Mouse (Mus musculus) megakaryocyte progenitor cell, adult 5-6 weeks (primary cell): ENCODE results near the gene Rag1. TPM values are rescaled to one million over a fixed set of nuclear protein-coding genes. Genes with fewer than 3 reads are reported as not detected.

Source experiments
- ATAC-seq: replicated peaks from 2 replicates; pipeline ENCODE4 v1.8.0; 2016; ENCODE audit warnings: mild to moderate bottlenecking, moderate TSS enrichment, inconsistent platforms; ENCODE audit not compliant: poor library complexity
- total RNA-seq, 2 experiments: library from RNA; stranded (forward) in 1 of 2; stranded (reverse) in 1 of 2; fragments of 157-497, 149-512 nt in 1 of 2; fragments of 200-1000 nt in 1 of 2; gene quantifications; 2 replicates each; pipeline versions ENCODE4 v1.2.3 to v1.2.4; 2015 to 2017

Gene Rag1
- total RNA-seq, 2 experiments from 2014 or later: 0.07 TPM; not detected in 1

DNA sequence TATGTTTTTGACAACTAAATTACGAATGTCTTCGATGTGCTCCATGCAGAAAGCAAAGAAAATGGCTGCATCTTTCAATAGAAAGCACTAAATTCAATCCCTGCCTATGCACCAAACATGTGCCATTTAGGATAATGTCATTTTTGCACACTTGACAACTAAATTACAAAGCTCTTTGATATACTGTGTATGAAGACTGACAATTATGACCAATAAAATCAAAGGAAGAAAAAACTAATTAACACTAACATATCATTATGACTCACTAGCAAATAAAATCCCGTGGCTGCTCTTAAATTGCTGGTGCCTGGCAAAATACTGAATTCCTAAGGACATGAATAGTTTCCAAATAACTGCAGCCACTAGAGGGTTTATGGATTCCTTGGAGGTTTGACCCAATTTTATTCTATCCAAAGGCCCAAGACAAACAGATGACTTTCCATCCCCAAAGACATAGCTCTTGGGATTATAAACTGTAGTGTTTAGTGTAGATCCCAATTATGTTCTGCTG, 9.4 kb downstream of the Rag1 start:
- ATAC-seq: no peak

DNA sequence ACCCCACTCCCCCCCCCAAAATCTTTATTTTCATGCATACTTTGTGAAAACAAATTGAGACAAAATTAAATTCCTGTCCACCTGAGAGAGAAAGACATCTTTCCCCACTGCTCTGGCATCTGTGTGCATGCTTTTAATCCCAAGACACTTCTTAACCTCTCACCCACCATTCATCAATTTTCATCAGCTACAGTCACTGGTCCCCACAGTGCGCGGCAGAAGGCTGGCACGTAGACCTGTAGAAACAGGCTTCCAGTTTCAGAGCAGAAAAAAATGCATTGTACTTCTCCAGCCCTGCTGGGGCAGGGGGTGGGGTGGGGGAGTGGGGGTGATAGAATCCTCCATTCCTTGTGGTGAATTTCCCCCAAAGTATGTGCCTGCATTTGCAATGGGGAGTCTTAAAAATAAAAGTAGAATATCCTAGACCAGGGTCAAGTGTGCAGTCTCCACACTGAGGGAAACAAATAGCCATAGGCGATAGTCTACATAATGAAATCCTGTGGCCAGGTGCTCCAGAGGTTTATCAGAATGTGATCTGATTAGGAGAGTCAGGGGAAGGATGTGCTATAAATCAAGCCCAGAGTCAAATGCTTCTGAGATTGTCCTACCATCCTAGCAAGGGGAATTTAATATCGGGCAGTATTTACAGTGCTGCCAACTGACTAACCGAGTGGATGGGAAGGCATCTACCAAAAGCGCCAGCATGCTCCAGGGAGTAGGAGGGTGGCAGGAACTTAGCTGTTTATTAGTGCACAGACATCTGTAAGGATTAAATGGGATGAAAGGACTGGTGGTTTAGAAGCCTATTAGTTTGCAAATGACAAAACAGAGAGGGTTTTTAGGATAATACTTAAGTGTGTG, 10.1 kb downstream of the Rag1 start:
- ATAC-seq: no peak

DNA sequence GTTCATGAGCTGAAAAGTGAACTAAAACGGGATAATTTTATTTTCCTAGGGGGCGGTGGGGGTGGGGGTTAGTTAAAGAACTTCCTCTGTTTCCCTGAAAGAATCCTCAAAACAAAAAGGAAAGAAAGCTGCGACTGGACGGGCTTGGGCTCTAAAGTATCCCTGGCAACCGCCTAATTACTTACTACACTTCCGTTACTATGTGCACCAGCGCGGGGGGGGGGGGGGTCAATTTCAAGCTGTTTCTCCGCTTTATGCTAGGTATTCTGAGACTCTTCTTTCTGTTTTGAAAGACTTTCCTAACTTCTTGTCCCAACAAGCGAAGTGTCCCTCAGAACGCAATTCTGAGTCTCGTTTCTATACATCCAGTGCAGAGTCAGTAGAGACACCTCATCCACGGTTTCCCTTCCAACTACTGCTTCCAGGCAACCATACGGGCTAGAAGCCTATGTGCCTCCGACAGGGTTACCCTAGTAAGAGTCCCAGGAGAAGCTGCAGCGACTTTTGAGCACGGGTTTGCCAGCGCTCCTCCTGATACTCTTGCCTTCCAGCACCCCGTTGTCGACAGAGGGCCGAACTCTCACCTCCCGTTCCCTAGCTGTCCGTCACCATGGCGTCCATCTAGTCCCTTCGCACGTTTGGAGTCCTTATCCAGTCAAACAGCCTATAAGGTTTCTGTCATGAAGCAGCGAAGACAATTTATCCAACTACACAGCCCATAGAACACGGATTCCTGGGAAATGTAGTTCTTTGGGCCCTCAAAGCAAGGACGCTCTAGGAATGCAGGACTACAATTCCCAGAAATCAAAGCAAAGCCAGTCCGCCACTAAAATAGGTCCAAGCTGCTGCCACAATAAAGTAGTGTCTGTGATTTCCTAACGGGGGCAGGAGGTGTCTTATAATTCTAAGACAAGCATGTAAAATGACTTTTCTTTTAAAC, 20.7 kb downstream of the Rag1 start:
- peak; percentile 92 for ATAC-seq

DNA sequence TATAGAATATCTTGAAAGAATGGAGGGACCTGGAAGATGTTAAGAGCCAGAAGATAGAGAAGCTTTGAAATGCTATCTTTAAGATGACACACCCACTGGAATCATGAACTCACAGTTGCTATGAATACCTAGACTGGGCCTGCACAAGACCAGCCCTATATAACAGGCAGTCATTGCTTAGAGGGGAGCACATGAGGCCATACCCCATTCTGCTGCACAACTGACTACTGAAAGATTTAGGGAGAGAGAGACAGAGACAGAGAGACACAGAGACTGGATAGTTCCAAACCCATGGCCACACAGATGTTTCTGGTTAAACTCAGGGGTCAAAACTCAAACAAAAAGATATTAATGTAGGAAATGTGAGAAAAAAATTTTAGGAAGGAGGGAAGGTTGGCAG, 22.1 kb downstream of the Rag1 start:
- no peak for ATAC-seq

DNA sequence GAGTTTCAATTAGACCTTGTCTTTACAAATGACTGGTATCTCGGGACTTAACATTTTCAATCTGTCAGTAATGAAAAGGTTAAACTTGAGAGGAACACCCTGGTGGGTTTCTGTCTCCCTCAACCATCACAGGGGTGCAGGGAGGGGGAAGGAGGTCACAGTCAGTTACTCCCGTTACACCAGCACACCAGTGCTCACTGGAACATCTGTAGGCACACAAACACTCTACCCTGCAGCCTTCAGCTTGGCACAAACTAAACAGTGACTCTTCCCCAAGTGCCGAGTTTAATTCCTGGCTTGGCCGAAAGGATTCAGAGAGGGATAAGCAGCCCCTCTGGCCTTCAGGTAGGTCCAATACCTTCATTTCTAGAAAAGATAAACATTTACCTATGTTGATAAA, 24.8 kb downstream of the Rag1 start, which contains the start of gene Rag2:
TSS of gene Rag2 (plus strand) at position 193 of the 400 bp plus-strand sequence.
- ATAC-seq: no peak

DNA sequence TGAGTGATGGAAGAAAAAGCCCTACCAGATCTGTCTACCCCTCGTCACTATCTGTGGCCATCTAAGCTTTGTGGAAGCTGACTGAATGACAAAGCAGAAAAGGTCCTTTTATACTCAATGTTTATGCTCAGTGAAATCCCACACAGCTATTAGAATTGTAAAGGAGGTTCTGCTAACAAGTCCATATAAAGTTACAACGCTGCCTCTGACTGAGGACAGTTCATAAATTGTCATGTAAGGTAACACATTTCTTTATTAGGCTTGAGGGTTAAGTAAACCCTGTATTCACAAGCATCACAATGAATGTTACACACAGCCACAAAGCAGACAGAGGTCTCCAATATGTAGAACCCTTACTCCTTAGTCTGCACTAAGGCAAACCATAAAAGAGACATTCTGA, 25.3 kb downstream of the Rag1 start:
- ATAC-seq: no peak

DNA sequence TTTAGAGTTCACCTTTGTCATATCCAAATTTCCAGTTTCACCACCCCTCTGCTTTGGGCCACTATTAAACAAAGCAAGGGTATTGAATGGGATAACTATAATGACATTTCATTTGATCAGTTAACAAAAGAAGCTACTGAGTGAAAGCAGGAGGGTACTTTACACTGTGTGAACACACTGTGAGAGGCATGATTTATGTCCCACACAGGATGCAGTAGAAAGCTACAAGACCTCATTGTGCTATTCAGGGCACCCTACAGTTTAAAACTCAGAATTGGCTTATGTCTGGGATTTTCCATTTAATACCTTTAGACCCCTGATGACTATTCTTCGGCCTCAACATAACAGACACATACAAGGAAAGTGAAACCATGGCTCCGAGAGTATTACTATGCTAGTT, 26.3 kb downstream of the Rag1 start:
- no peak for ATAC-seq

DNA sequence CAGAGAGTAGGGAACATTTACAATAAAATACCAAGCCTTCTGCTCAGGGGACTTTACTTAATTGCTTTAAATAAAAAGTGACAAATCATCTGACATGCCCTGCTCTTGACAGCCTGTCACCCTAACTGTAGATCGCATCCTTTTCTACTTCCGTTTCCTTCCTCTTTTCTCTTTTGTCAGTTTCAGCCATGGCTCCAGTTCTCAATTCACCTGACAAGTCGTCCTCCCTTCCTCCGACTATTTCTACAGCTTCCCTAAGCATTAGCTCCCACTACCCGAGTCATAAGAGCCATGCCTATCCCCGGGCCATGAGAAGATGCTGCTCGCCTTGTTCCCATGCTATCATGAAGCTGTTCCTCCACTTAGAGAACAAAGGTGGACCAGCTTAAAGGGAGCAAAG, 27.7 kb downstream of the Rag1 start:
- ATAC-seq: peak; percentile 32

DNA sequence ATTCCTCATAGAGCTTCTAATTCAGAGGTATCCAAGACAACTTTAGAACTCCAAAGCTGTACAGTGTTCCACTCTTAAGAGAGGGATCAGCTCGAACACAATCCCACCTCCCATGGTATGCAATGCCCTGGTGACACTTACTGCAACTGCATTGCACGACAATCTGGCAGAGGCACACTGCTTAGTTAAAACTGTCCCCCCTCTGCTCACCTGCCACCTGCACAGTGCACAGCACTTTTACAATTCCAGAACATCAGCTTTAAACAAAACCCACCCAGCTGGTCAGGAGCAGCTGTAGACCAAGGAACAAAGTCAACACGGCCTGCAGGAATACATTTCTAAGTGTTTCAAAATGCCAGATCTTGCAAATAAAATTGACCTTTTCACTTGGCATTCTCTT, 28.4 kb downstream of the Rag1 start:
- no peak for ATAC-seq

DNA sequence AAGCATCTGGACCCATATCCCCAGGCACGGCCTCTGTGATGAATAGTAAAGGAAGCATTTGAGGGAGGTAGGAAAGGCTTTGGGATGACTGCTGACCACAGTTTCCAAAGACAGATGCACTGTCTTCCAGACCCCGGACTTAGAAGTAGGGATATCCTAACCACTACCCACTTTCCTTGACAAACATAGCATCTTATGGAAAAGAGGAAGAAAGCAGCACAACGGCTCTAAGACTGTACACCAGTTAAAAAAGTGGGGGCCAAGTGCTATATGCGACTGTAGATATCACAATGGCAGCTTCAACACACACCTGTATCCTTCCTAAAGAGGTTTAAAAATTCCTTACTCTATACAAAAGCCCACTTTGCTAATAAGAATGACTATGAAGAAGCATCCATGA, 30.9 kb downstream of the Rag1 start:
- peak; percentile 43 for ATAC-seq

DNA sequence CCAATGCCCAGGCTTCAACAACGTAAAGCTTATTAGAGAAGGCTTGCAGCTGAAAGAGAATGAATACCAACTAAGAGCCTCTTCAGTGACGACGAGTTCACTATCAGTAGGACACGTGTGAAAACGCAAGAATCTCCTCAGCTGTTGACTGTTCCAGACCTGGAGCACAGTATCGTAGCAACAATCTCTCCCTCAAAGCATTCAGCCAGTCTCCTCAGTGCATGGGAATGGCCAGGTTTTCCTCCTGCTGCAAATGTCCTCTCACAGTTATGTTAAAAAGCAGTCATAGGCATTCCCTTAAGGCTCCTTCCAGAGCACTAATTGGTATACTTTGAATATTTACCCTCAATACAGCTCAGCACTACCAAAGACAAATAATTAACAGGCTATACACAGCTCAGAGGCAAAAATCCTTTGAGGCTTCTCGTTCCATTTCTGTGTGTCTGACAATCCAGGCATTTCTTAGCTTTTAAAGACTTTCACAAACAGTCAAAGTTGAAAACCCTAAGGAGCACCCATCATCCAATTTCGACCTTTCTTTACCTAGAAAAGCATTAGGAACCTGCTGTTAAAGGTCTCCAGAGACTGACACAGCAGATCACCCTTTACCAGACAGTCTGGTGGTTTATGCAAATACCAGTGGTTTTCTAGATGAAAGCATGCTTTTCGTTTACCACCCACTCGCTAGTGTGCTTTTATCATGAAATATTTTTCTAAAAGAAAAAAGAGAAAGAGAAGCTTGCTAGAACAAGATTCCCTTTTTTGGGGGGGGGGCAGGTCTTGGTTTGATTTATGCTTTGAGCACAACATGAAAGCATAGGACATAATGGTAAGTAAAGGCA, 33.6 kb downstream of the Rag1 start:
- no peak for ATAC-seq

DNA sequence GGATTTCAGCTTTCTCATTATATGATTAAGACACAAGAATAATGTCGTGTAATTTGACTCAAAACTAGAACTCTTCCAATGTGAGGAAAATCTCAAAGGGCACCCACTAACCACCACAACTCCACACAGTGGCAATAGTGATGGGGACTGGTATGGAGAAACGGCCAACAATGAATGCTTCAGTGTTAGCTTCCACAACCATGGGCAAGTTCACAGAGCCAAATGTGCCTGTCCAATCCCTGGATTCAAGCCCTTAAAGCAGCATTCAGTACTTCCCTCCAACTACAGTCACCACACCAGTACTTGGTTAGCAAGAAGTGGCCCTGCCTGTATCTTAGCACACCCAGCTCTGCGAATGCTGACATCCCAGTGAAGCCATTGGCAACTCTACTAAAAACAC, 38.4 kb downstream of the Rag1 start:
- ATAC-seq: no peak

DNA sequence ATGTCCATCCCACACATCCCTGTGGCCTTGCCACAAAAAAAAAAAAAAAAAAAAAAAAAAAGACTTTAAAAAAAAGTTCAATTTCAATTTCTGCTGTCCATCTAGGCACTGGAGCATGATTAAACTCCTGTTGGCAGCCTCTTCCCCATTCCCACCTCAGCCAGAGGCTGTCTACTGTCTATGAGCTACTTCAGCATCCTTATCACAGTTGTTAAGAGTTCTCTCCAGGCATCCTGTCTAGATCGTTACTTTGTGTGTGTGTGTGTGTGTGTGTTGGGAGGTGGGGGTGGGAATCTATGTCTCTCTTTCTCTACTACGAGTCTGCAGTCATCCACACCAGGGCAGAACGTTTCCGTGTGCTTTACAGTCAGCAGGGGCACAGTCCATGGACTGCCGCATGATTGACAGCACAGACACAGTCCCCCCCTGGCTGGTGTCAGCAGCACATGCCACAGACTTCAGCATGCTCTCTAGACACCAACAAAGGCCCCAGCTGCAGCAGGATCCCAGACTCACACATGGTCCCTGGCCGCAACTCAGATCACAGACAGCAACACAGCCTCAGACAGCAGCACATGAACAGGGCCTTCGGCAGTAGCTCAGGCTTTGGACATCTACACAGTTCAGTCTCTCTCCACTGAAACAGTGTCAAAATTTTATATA, 40.9 kb downstream of the Rag1 start:
- no peak for ATAC-seq

DNA sequence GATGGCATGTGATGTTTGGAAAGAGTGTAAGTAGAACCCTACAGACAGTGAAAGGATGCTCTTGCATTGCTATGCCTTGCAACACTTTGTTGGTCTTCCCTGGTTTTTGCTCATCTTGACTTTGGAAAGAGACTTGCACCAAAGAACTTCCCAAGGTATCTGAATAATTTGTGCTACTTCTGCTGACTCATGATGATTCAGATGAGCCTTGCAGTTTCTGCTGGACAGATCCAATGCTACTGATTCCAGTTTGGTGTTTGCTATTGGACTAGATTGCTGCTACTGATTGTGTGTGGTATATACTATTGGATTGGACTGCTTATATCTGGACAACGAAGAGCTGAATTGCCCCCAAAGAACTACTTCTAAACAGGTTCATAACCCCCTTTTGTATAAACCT, 46.2 kb downstream of the Rag1 start:
- ATAC-seq: no peak

DNA sequence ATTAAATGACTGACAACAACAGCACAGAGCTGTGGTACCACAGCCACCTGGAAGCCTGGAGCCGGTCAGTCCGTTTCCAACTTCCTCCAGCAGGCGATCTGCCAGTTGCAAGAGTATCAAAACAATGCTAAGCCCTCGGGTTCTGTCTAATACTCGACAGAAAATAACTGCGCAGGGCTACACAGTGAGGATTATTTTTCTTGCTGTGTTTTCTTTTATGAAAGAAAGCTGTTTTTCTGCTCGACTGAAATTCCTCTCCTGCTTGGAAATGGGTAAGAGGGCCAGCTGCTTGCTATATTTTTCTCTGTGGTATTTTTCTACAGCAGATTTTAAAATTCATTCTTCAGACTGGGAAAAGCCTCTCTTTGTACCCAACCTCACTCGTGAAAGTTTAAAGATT, 48.6 kb downstream of the Rag1 start:
- ATAC-seq: peak; percentile 87

DNA sequence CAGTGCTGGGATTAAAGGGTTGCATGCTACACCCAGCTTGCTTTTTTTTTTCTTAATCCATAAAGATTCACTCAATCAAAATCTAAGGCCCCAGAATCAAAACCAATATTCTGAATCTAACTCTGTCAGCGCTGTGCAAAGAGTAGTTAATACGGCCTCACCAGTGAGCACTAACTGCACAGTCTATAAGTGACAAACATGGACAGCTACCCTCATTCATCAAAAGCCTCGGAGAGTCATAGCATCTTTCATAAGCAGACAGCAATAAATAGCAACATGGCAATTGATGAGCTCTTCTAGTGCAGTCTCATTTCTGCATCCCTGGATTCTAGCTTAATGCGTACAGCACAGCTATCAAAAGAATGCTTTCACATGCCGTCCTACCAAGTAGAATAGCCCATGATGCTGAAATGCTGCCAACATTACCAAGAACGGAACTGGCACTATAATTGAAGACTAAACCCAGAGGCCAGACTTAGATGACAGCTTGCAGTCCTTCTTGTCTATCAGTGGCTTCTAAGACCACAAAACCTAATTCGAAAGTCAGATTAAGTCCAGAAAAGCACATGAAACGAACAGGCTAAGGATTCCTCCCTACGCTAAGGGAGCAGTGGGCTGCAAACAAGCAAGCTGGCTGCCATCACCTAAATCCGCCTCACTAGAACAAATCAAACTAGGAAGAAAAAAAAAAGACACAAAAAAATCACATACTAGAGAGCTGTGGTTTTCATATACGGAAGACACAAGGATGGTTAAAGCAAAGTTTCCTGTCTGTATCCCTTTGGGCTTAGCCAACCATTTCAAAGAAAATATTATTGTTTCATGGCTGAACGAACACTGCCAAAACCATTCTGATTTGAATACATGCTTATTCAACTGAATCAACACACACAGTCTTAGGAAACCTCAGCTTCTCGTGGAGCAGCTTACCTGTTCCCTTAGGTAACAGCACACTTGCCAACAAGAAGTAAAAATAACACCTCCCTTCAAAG, 50.8 kb downstream of the Rag1 start:
- ATAC-seq: no peak

DNA sequence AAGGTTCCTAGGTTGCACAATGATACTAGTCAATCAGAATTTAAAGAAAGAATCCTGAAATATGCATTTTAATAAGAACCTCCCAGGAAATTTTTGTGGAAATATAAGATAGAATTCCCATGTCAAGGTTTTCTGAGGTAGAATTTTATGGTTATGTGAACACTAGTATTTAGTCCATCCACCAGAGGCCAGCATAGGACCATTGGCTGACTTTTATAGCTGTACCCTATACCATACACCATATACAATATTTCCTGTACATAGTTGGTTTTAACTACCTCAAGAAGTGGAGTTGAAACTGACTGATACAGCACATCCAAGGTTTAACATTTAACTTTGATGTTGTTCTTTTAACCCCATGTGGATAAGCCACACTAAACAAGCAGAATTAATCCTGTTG, 52.1 kb downstream of the Rag1 start:
- ATAC-seq: 0 out of 2 replicates have a peak, but pooled peaks have one; percentile 27

DNA sequence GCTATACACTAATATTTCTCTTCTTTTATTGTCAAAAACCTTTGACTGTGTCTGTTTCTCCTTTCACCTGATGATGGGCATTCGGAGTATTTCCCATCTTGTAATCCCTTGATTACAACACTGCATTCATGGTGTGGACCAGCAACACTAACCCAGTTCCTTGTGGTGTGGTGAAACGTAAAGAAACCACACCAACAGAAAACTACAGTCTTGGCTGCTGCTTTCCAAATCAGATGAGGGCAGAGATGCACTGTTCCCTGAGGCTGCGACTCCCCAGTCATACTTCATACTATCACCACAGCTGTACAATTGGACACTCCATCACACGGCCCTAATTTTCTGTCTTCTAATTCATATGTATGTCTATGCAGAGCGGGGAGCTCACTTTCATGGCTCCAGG, 54.6 kb downstream of the Rag1 start:
- peak; percentile 86 for ATAC-seq

DNA sequence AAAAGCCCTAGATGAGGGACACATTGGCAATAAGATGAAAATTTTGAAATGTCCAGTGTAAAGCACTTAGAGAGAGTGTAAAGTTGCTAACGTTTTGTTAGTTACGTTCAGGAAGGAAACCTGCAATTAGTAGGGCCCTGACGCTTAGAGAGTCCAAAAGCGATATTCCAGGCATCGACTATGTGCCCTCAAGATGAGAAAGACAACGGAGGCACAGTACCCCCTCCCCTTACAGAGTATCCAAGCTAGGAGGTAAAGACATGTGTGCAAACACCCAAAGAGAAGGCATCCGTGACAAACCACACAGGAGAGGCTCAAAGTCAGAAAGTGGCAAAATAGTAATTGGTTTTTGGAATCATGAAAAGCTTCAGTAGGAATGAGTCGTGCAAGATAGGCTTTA, 56.4 kb downstream of the Rag1 start:
- no peak for ATAC-seq
